Mouse (Mus musculus): ENCODE results near the gene Auh.

The Auh gene

DNA sequence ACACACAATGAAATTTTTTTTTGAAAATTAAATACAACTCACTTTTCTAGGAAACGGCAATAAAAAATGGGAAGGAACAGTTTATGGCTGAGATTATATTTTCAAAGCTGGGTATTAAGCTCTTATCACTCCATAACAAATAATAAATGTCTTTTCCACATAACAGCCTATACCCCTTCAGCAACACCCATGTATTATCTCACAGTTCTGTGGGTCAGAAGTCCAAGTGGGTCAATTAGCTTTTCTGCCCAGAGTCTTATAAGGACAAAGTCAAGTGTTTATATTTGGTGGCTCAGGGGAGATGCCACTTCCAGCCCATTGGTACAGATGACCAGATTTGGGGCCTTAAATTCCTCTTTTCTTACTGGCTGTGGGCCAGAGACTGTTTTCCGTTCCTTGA, 129.4 kb downstream of the Auh start:
- DNase-seq (ENCODE audit: low spot score in 2 of 2): no peak

DNA sequence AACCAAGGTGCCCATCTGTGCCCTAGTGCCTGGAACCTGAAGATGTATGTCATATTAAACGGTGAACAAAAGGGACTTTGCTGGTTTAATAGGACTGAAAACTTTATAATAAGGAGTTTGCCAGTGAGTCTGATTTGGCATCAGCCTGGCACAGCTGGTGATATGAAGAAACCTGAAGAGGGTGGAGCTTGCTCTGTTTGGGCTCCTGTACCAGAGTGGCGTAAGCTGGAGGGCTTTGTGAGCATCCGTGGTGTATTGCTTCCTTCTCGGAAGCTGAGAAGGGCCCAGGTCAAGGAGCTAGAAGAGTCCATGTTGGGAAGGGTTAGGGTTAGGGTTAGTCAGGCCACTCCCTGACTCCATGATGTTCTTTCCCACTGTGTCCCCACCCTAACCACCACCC, 135.2 kb downstream of the Auh start:
- DNase-seq (ENCODE audit: low spot score in 2 of 2): no peak

DNA sequence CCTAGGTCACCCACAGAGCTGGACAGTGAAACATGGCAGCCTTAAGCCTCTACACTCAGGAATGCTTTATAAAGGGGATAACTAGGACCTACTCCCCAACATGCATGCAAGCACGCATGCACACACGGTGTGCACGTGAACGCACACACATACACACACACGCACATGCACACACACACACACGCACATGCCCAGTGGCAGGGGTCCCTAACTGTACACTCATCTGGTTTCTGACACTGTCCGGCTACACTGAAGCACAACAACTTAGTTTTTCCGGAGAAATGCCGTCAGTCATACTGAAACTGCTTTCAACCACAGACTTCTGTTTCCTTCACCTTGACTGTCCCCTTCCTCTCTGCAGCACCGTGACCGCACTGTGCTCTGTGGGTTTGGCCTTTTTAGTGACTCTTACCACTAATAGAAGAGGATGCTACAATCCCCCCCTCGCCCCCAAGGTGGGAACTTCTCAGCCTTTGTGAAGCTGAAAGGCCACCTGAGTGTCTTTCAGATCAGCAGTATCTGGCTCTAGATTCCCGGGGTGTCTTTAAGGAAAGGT, 136.0 kb downstream of the Auh start:
- no peak for DNase-seq (ENCODE audit: low spot score in 2 of 2)

DNA sequence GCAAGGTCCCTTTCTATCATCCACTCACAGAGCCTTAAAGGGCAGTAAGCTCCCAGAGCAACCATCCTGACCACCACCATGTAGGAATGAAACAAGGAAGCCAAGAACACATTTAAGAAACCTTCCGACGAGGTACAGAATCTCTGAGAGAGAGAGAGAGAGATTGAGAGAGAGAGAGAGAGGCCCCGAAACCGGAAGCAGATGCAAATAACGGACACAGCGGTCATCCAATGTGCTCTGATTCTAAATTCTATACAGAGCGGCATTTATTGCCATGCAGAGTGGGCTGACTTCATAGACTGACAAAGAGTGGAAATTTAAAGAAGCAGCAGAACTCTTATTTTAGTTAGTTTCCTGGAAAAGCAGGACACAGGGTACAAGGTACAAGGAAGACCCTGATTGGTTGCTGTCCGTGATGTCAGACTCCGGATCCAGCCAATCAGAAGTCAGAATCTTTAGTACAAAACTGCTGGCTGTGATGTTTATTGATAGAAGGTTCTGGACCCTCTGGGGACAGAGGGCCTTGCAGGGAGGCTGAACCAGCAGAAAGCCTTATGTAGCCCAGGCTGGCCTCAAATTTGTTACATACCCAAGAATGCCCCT, 137.1 kb downstream of the Auh start:
- DNase-seq (ENCODE audit: low spot score in 2 of 2): no peak

DNA sequence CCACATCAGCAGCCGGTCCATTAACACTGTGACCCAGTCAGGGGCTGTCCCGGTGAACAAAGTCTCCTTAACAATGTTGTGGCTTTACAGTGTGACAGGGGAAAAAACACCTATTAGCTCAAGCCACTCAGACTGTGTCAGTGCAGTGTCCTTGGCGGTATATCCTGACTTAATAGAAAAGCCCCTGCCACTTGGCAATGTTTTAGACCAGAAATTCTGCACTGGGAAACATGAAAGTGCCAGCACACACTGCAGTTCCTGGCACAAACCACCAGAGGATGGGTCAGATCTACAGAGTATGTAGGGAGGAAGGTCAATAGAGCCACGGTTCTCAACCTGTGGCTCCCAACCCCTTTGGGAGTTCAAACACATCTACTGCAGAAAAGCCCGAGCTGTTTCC, 138.6 kb downstream of the Auh start:
- DNase-seq (ENCODE audit: low spot score in 2 of 2): no peak

Measured in frontal cortex, postnatal 14 days (tissue).